24 mouse cellular contexts compared by ENCODE assay signal in genomic region chr15:25899021-25899420, GRCm38 (mm10). TPM values are rescaled to one million over a fixed set of nuclear protein-coding genes. Genes with fewer than 3 reads are reported as not detected.
DNase-seq lines count a peak whose midpoint lies in the region; ATAC-seq lines count a peak whose summit lies in the region.
"Had no signal": no experiment of that assay in that cellular context is flagged by ENCODE, and none has a peak within 500 bp of the region (broad histone marks: within the 10 kb centered on the region; RNA-seq: fewer than 3 reads in every experiment).

No protein-coding gene starts in this region.

- H3K4me3 ChIP-seq in hindbrain, embryonic 16.5 days (ENCODE audit: low read length) = no peak overlapping the region
- H3K4me3 ChIP-seq in hindbrain, embryonic 10.5 days = no peak overlapping the region
- no peak overlapping the region for H3K4me3 ChIP-seq in midbrain, embryonic 11.5 days (ENCODE audit: low read depth, low read length)
- no peak overlapping the region for H3K4me3 ChIP-seq in midbrain, embryonic 13.5 days (replicated peaks)
- H3K4me3 ChIP-seq: embryonic facial prominence, embryonic 12.5 days; erythroblast, embryonic 14.5 days; heart, embryonic 15.5 days; limb, embryonic 10.5 days had no signal

- no peak overlapping the region for H3K27ac ChIP-seq in hindbrain, embryonic 16.5 days (ENCODE audit: low read depth, low read length)
- no peak overlapping the region for H3K27ac ChIP-seq in hindbrain, embryonic 10.5 days
- no peak overlapping the region for H3K27ac ChIP-seq in midbrain, embryonic 11.5 days (ENCODE audit: low read depth, low read length)
- H3K27ac ChIP-seq in midbrain, embryonic 13.5 days = no peak overlapping the region
- H3K27ac ChIP-seq: embryonic facial prominence, embryonic 12.5 days; heart, embryonic 15.5 days; limb, embryonic 10.5 days had no signal

- H3K36me3 ChIP-seq in hindbrain, embryonic 16.5 days (ENCODE audit: control insufficient read depth, insufficient read depth, low read length) = no peaks in the 10 kb centered on the region
- no peaks in the 10 kb centered on the region for H3K36me3 ChIP-seq in hindbrain, embryonic 10.5 days
- H3K36me3 ChIP-seq in midbrain, embryonic 11.5 days (ENCODE audit: control insufficient read depth, insufficient read depth, low read length) = no peaks in the 10 kb centered on the region
- no peaks in the 10 kb centered on the region for H3K36me3 ChIP-seq in midbrain, embryonic 13.5 days
- H3K36me3 ChIP-seq: embryonic facial prominence, embryonic 12.5 days; heart, embryonic 15.5 days; limb, embryonic 10.5 days had no signal

- no peak overlapping the region for H3K4me2 ChIP-seq in hindbrain, embryonic 16.5 days (ENCODE audit: low read length)
- no peak overlapping the region for H3K4me2 ChIP-seq in midbrain, embryonic 11.5 days
- no peak overlapping the region for H3K4me2 ChIP-seq in midbrain, embryonic 13.5 days (replicated peaks)
- H3K4me2 ChIP-seq: embryonic facial prominence, embryonic 12.5 days; heart, embryonic 15.5 days had no signal

- 36% methylated on average over 5 of the region's 5 CpGs for WGBS in hindbrain, embryonic 16.5 days
- WGBS in hindbrain, embryonic 10.5 days = 48% methylated on average over 5 of the region's 5 CpGs
- WGBS in midbrain, embryonic 11.5 days = 32% methylated on average over 5 of the region's 5 CpGs
- WGBS in midbrain, embryonic 13.5 days = 25% methylated on average over 5 of the region's 5 CpGs

- H3K27me3 ChIP-seq in hindbrain, embryonic 16.5 days (replicated peaks; ENCODE audit: control insufficient read depth, insufficient read depth, low read length) = no peaks in the 10 kb centered on the region
- H3K27me3 ChIP-seq in hindbrain, embryonic 10.5 days (ENCODE audit: insufficient read depth, poor library complexity, severe bottlenecking) = no peaks in the 10 kb centered on the region
- no peaks in the 10 kb centered on the region for H3K27me3 ChIP-seq in midbrain, embryonic 11.5 days (ENCODE audit: control insufficient read depth, insufficient read depth, low read length)
- H3K27me3 ChIP-seq in midbrain, embryonic 13.5 days = no peaks in the 10 kb centered on the region
- H3K27me3 ChIP-seq: embryonic facial prominence, embryonic 12.5 days; heart, embryonic 15.5 days; Patski had no signal

- H3K9me3 ChIP-seq in hindbrain, embryonic 16.5 days (ENCODE audit: control insufficient read depth, low read length) = no peaks in the 10 kb centered on the region
- no peaks in the 10 kb centered on the region for H3K9me3 ChIP-seq in hindbrain, embryonic 10.5 days
- no peaks in the 10 kb centered on the region for H3K9me3 ChIP-seq in midbrain, embryonic 11.5 days (ENCODE audit: control insufficient read depth, low read length)
- no peaks in the 10 kb centered on the region for H3K9me3 ChIP-seq in midbrain, embryonic 13.5 days
- H3K9me3 ChIP-seq: embryonic facial prominence, embryonic 12.5 days; heart, embryonic 15.5 days; limb, embryonic 10.5 days had no signal

- ATAC-seq in hindbrain, embryonic 16.5 days = peak; percentile 47; the same call in 1 of the 2 replicates
- peak; percentile 23; the same call in 1 of the 2 replicates for ATAC-seq in midbrain, embryonic 11.5 days (ENCODE audit: low FRiP score)
- ATAC-seq in midbrain, embryonic 13.5 days = no peak
- ATAC-seq: activated CD4-positive, CD25-positive, alpha-beta regulatory T cell, adult 4 months; forebrain, embryonic 16.5 days; liver, postnatal 0 days; Patski had no signal

- no peak overlapping the region for H3K9ac ChIP-seq in hindbrain, embryonic 16.5 days (ENCODE audit: low read depth, low read length)
- H3K9ac ChIP-seq in midbrain, embryonic 11.5 days (ENCODE audit: low read length) = no peak overlapping the region
- no peak overlapping the region for H3K9ac ChIP-seq in midbrain, embryonic 13.5 days (replicated peaks)
- H3K9ac ChIP-seq: embryonic facial prominence, embryonic 12.5 days; heart, embryonic 15.5 days; liver, postnatal 0 days had no signal

- H3K4me1 ChIP-seq in hindbrain, embryonic 16.5 days (ENCODE audit: control insufficient read depth, insufficient read depth, low read depth, low read length) = 0 out of 2 replicates have a peak, but pooled peaks cover 2% of the 10 kb centered on the region
- peaks cover 17% of the 10 kb centered on the region for H3K4me1 ChIP-seq in hindbrain, embryonic 10.5 days (replicated peaks)
- no peaks in the 10 kb centered on the region for H3K4me1 ChIP-seq in midbrain, embryonic 11.5 days (ENCODE audit: control insufficient read depth, insufficient read depth, low read length)
- H3K4me1 ChIP-seq in midbrain, embryonic 13.5 days (replicated peaks) = peaks cover 6% of the 10 kb centered on the region; the same call in 1 of the 2 replicates
- H3K4me1 ChIP-seq: embryonic facial prominence, embryonic 12.5 days; heart, embryonic 15.5 days had no signal

- DNase-seq in cerebellum, adult 9-11 months = peak; percentile 24
- no peak for DNase-seq in cerebellum, adult 11 months
- DNase-seq in hindbrain, embryonic 10.5 days (ENCODE audit: low spot score) = no peak
- DNase-seq in midbrain, embryonic 11.5 days (ENCODE audit: low spot score, missing footprints) = no peak
- peak; percentile 76 for DNase-seq in telencephalon, adult 2 months (ENCODE audit: low read depth, low spot score)
- no peak for DNase-seq in gastrocnemius, postnatal 4 days (ENCODE audit: low spot score in 2 of 2)
- DNase-seq: adrenal gland, postnatal 25 days; gastrocnemius, postnatal 25 days; heart, postnatal 4 days; kidney, adult 2 months; kidney, postnatal 10 days; liver, postnatal 0 days; lung, postnatal 10 days; retina, postnatal 1 day; thymus, postnatal 14 days had no signal

RNA-seq across cellular contexts. Expression of gene Retreg1, which starts 56.0 kb away (rescaled TPM):
- polyA plus RNA-seq in hindbrain, embryonic 16.5 days (2015; fragmentation: Nextera tagmentation; extraction: Ambion mirVana) = 16.5 and 19.0 TPM in 2 replicates
- polyA plus RNA-seq in hindbrain, embryonic 10.5 days (2016; fragmentation: Nextera tagmentation; extraction: Ambion mirVana) = 2.2 and 2.7 TPM in 2 replicates
- polyA plus RNA-seq in midbrain, embryonic 11.5 days (2014; fragmentation: Nextera tagmentation; extraction: Ambion mirVana) = 4.2 TPM in 2 replicates
- polyA plus RNA-seq in midbrain, embryonic 13.5 days (2015; fragmentation: Nextera tagmentation; extraction: Ambion mirVana) = 6.8 TPM in 2 replicates
- 100 to 1,000 TPM; 101 to 102 TPM for total RNA-seq in gastrocnemius, postnatal 4 days (2021)
- polyA plus RNA-seq: erythroblast, embryonic 14.5 days had no signal

Comparison
In these comparisons a context has a peak if more than half of its experiments do, and no peak if none do; other contexts are left out.
1. DNase-seq: peak in cerebellum, adult 9-11 months (single experiment) and telencephalon, adult 2 months (single experiment); none in cerebellum, adult 11 months (single experiment), hindbrain, embryonic 10.5 days (single experiment), midbrain, embryonic 11.5 days (single experiment) and gastrocnemius, postnatal 4 days (0 of 2).